Mouse (Mus musculus) thymus, adult 2 months (tissue): ENCODE measurements around the gene Lgi4. TPM values are rescaled to one million over a fixed set of nuclear protein-coding genes. Genes with fewer than 3 reads are reported as not detected.

Experiments used
- DNase-seq: peaks from one replicate; pipeline ENCODE4 v3.0.0; 2021
- H3K27ac ChIP-seq: fragments of 200-500 bp; 2 replicates; pipeline ENCODE4 v1.5.1; 2012; ENCODE audit warnings: low read length, control low read depth; ENCODE audit not compliant: control insufficient read depth, insufficient read depth
- H3K27me3 ChIP-seq: fragments of 200-500 bp; 2 replicates; pipeline ENCODE4 v1.6.1; 2012; ENCODE audit warnings: mild to moderate bottlenecking, low read length, moderate library complexity, mixed read lengths; ENCODE audit not compliant: control insufficient read depth, insufficient read depth
- H3K36me3 ChIP-seq: fragments of 200-500 bp; 2 replicates; pipeline ENCODE4 v1.6.1; 2012; ENCODE audit warnings: mild to moderate bottlenecking, low read length, moderate library complexity; ENCODE audit not compliant: control insufficient read depth, insufficient read depth
- H3K4me1 ChIP-seq: fragments of 200-500 bp; replicated peaks from 2 replicates; pipeline ENCODE4 v1.6.1; 2012; ENCODE audit warnings: low read length; ENCODE audit not compliant: control insufficient read depth, insufficient read depth
- H3K4me3 ChIP-seq: fragments of 200-500 bp; 2 replicates; pipeline ENCODE4 v1.5.1; 2012; ENCODE audit warnings: mild to moderate bottlenecking, low read length, control low read depth, moderate library complexity; ENCODE audit not compliant: control insufficient read depth, insufficient read depth
- CTCF ChIP-seq: fragments of 200-500 bp; IDR thresholded peaks from 2 replicates; pipeline ENCODE4 v1.5.1; 2012; ENCODE audit warnings: mild to moderate bottlenecking, control low read depth, low read length, moderate library complexity, borderline replicate concordance; ENCODE audit not compliant: control insufficient read depth, poor library complexity, insufficient read depth; ENCODE audit errors: extremely low read depth
- POLR2A ChIP-seq: fragments of 200-500 bp; IDR thresholded peaks from 2 replicates; pipeline ENCODE4 v1.6.1; 2012; ENCODE audit warnings: mild to moderate bottlenecking, low read length, control low read depth, moderate library complexity; ENCODE audit not compliant: control insufficient read depth, poor library complexity, insufficient read depth; ENCODE audit errors: extremely low read depth
- WGBS: fragments of 180-500 bp; shearing (Covaris S2); methylation state at CpG from one replicate; pipeline ENCODE4 v1.1.7; 2018; 5-methylcytosine and 5-hydroxymethylcytosine counted together
- polyA plus RNA-seq: library from polyadenylated mRNA; depleted of rRNA; stranded (reverse); fragments of >200 nt; gene quantifications from 2 replicates; pipeline ENCODE4 v1.2.3, GENCODE M21; 2012; rRNA removed

Lgi4 gene
- polyA plus RNA-seq, result 1.1 and 1.8 TPM in 2 replicates

- DNase-seq, result peak; percentile 75
- 4% methylated on average over 2 of the region's 2 CpGs for WGBS
- Histone ChIP-seq H3K27ac (no peak within 1 kb of the TSS), H3K4me1 (no peaks in the 10 kb centered on the region), H3K27me3 (no peaks in the 10 kb centered on the region), H3K4me3 (no peak within 1 kb of the TSS), H3K36me3 (no peaks in the 10 kb centered on the region)
- TF ChIP-seq CTCF, result peak; percentile 92
- TF ChIP-seq POLR2A, result no peak
These were observed at the start of gene Lgi4 for GRCm38 (mm10) chr7:31059108-31059507. TSS of gene Lgi4 (plus strand) at chr7:31059342.

GRCm38 (mm10) chr7:31012971-31013370 lies 46.2 kb upstream of the Lgi4 start:
- H3K4me1 ChIP-seq, result no peaks in the 10 kb centered on the region
- no peak for DNase-seq
- H3K4me3 ChIP-seq, result no peak overlapping the region
- 92% methylated on average over 5 of the region's 5 CpGs for WGBS
- H3K36me3 ChIP-seq, result no peaks in the 10 kb centered on the region
- H3K27ac ChIP-seq, result no peak overlapping the region
- H3K27me3 ChIP-seq, result no peaks in the 10 kb centered on the region
- no peak for TF ChIP-seq POLR2A
- TF ChIP-seq CTCF, result no peak

GRCm38 (mm10) chr7:31017104-31017901 lies 41.8 kb upstream of the Lgi4 start:
- WGBS, result 30% methylated on average over 10 of the region's 10 CpGs
- H3K27ac ChIP-seq, result no peak overlapping the region
- no peaks in the 10 kb centered on the region for H3K36me3 ChIP-seq
- no peaks in the 10 kb centered on the region for H3K27me3 ChIP-seq
- no peak overlapping the region for H3K4me3 ChIP-seq
- no peak for DNase-seq
- no peaks in the 10 kb centered on the region for H3K4me1 ChIP-seq
- TF ChIP-seq POLR2A (no peak), CTCF (no peak)

- H3K27me3 ChIP-seq, result no peaks in the 10 kb centered on the region
- TF ChIP-seq CTCF, result no peak
- no peak for TF ChIP-seq POLR2A
- 64% methylated on average over 8 of the region's 8 CpGs for WGBS
These were observed 30.5 kb upstream of the Lgi4 start for GRCm38 (mm10) chr7:31028609-31029008.

GRCm38 (mm10) chr7:31030717-31031116 lies 28.4 kb upstream of the Lgi4 start:
- DNase-seq, result no peak
- 0 out of 2 replicates have a peak, but pooled peaks cover 3% of the 10 kb centered on the region for H3K36me3 ChIP-seq
- H3K27ac ChIP-seq, result no peak overlapping the region
- WGBS, result 92% methylated on average over 2 of the region's 2 CpGs
- peaks cover 44% of the 10 kb centered on the region for H3K4me1 ChIP-seq
- TF ChIP-seq CTCF, result no peak
- no peak for TF ChIP-seq POLR2A
- H3K27me3 ChIP-seq, result no peaks in the 10 kb centered on the region
- H3K4me3 ChIP-seq, result no peak overlapping the region

More at GRCm38 (mm10) chr7:31028609-31029008, 30.5 kb upstream of the Lgi4 start:
- H3K4me3 ChIP-seq, result no peak overlapping the region
- DNase-seq, result no peak
- H3K27ac ChIP-seq, result no peak overlapping the region
- peaks cover 25% of the 10 kb centered on the region for H3K4me1 ChIP-seq
- H3K36me3 ChIP-seq, result no peaks in the 10 kb centered on the region

- 74% methylated on average over 7 of the region's 7 CpGs for WGBS
- peaks cover 51% of the 10 kb centered on the region for H3K4me1 ChIP-seq
- no peak overlapping the region for H3K4me3 ChIP-seq
- DNase-seq, result no peak
- H3K27ac ChIP-seq, result peak overlapping the region; percentile 68; the same call in 1 of the 2 replicates
- TF ChIP-seq CTCF, result no peak
- no peak for TF ChIP-seq POLR2A
- H3K36me3 ChIP-seq, result 0 out of 2 replicates have a peak, but pooled peaks cover 3% of the 10 kb centered on the region
- no peaks in the 10 kb centered on the region for H3K27me3 ChIP-seq
These were observed 27.4 kb upstream of the Lgi4 start for GRCm38 (mm10) chr7:31031731-31032130.
